Comparison of ENCODE assay signal across 14 mouse cellular contexts in the genomic region with DNA sequence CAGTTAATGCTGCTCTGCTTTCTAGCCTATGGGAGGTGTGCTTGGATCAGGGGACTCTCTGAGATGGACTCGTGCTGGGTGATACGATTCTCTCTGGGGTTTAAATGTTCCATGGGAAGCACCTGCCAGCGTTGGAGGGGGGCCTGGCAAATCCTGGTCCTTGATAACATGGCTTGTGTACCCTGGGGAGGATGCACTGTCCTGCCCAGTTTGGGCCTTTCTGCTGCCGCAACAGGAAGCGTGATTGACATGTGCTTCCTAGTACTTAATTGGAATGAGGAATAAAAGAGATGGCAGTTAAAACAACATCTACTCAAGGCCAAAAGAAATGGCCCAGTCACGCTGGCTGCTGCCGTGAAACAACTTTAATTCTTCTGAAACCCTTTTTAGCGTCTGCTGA.
DNase-seq lines count a peak whose midpoint lies in the region; ATAC-seq and TF ChIP-seq lines count a peak whose summit lies in the region.
"Had no signal": no experiment of that assay in that cellular context is flagged by ENCODE, and none has a peak within 500 bp of the region (broad histone marks: within the 10 kb centered on the region; RNA-seq: fewer than 3 reads in every experiment).

No protein-coding gene starts in this region.

- no peaks in the 10 kb centered on the region for H3K9me3 ChIP-seq in heart, embryonic 15.5 days (replicated peaks)
- no peaks in the 10 kb centered on the region for H3K9me3 ChIP-seq in embryonic facial prominence, embryonic 15.5 days (replicated peaks)
- no peaks in the 10 kb centered on the region for H3K9me3 ChIP-seq in limb, embryonic 14.5 days (ENCODE audit: control insufficient read depth, low read length)

- ATAC-seq in heart, embryonic 15.5 days (replicated peaks; ENCODE audit: insufficient number of reproducible peaks, insufficient read depth, low FRiP score, low read depth) = no peak
- ATAC-seq in embryonic facial prominence, embryonic 15.5 days (ENCODE audit: insufficient number of reproducible peaks, low FRiP score, low TSS enrichment, low read depth) = no peak
- ATAC-seq in limb, embryonic 14.5 days (ENCODE audit: low FRiP score, low read depth) = 0 out of 2 replicates have a peak, but pooled peaks have one; percentile 16

- no peaks in the 10 kb centered on the region for H3K36me3 ChIP-seq in heart, embryonic 15.5 days
- H3K36me3 ChIP-seq in embryonic facial prominence, embryonic 15.5 days = no peaks in the 10 kb centered on the region
- H3K36me3 ChIP-seq in limb, embryonic 14.5 days (ENCODE audit: control insufficient read depth, insufficient read depth, low read length) = peaks cover 7% of the 10 kb centered on the region

- H3K4me3 ChIP-seq in heart, embryonic 15.5 days = no peak overlapping the region
- H3K4me3 ChIP-seq in embryonic facial prominence, embryonic 15.5 days (replicated peaks) = no peak overlapping the region
- no peak overlapping the region for H3K4me3 ChIP-seq in limb, embryonic 14.5 days (replicated peaks; ENCODE audit: low read length)

- H3K9ac ChIP-seq in heart, embryonic 15.5 days = no peak overlapping the region
- H3K9ac ChIP-seq in embryonic facial prominence, embryonic 15.5 days = no peak overlapping the region
- H3K9ac ChIP-seq in limb, embryonic 14.5 days (ENCODE audit: low read depth, low read length, severe bottlenecking) = no peak overlapping the region
- H3K9ac ChIP-seq: hindbrain, embryonic 14.5 days had no signal

- H3K4me1 ChIP-seq in heart, embryonic 15.5 days (replicated peaks) = peaks cover 37% of the 10 kb centered on the region
- peaks cover 49% of the 10 kb centered on the region for H3K4me1 ChIP-seq in embryonic facial prominence, embryonic 15.5 days
- peaks cover 46% of the 10 kb centered on the region for H3K4me1 ChIP-seq in limb, embryonic 14.5 days (ENCODE audit: control insufficient read depth, insufficient read depth, low read length)

- no peaks in the 10 kb centered on the region for H3K27me3 ChIP-seq in heart, embryonic 15.5 days
- H3K27me3 ChIP-seq in embryonic facial prominence, embryonic 15.5 days = no peaks in the 10 kb centered on the region
- H3K27me3 ChIP-seq in limb, embryonic 14.5 days (ENCODE audit: control insufficient read depth, insufficient read depth, low read length) = no peaks in the 10 kb centered on the region
- H3K27me3 ChIP-seq: CH12.LX had no signal

- DNase-seq in heart, adult 8-10 months (ENCODE audit: low spot score) = no peak
- peak; percentile 30 for DNase-seq in lung, postnatal 10 days
- no peak for DNase-seq in lung, postnatal 36 days
- DNase-seq in limb, embryonic 14.5 days (ENCODE audit: low spot score) = no peak
- DNase-seq in thymus, postnatal 36 days = no peak
- DNase-seq in adrenal gland, adult 2 months = no peak
- DNase-seq: adrenal gland, adult 8-10 months; gastrocnemius, postnatal 10 days; left cerebral cortex, postnatal 4 days; thymus, adult 2 months had no signal

- H3K4me2 ChIP-seq in heart, embryonic 15.5 days = no peak overlapping the region
- no peak overlapping the region for H3K4me2 ChIP-seq in embryonic facial prominence, embryonic 15.5 days (replicated peaks)
- H3K4me2 ChIP-seq in limb, embryonic 14.5 days (replicated peaks; ENCODE audit: low read depth, low read length, severe bottlenecking) = no peak overlapping the region
- H3K4me2 ChIP-seq: hindbrain, embryonic 14.5 days had no signal

- no peak for TF ChIP-seq POLR2A in limb, embryonic 14.5 days (IDR thresholded peaks at IDR 0.05; ENCODE audit: borderline replicate concordance, extremely low read depth, insufficient read depth, insufficient read length)

- WGBS in heart, embryonic 15.5 days = 40% methylated on average over 8 of the region's 8 CpGs
- WGBS in embryonic facial prominence, embryonic 15.5 days = 26% methylated on average over 8 of the region's 8 CpGs
- WGBS in limb, embryonic 14.5 days = 22% methylated on average over 8 of the region's 8 CpGs

- H3K27ac ChIP-seq in heart, embryonic 15.5 days = peak overlapping the region; percentile 5; the same call in 1 of the 2 replicates
- H3K27ac ChIP-seq in embryonic facial prominence, embryonic 15.5 days (replicated peaks) = 0 out of 2 replicates have a peak overlapping the region, but pooled peaks have one; percentile 25
- H3K27ac ChIP-seq in limb, embryonic 14.5 days (replicated peaks; ENCODE audit: low read depth, low read length) = no peak overlapping the region
- H3K27ac ChIP-seq: hindbrain, embryonic 14.5 days had no signal
